Mouse (Mus musculus) MEL (cell line): ENCODE data around the gene Ncor1.

ENCODE experiments used
- CHD1 ChIP-seq: IDR thresholded peaks from 2 replicates; pipeline ENCODE4 v1.6.1; 2012; ENCODE audit warnings: low read depth, mild to moderate bottlenecking, inconsistent platforms, low read length, improper control_type of control experiment
- CTCF ChIP-seq, 3 experiments: IDR thresholded peaks in 2 of 3; conservative IDR thresholded peaks in 1 of 3; 2 replicates each; pipeline ENCODE4 v1.5.1; 2011 to 2012; ENCODE audit warnings: low read length in 3 of 3, low read depth in 2 of 3, mild to moderate bottlenecking in 2 of 3, improper control_type of control experiment in 1 of 3, inconsistent platforms in 1 of 3, mixed read lengths in 1 of 3, moderate library complexity in 1 of 3; ENCODE audit not compliant: control insufficient read depth in 1 of 3, insufficient read depth in 1 of 3, poor library complexity in 1 of 3, severe bottlenecking in 1 of 3
- E2F4 ChIP-seq: IDR thresholded peaks from 2 replicates; pipeline ENCODE4 v1.6.1; 2011; ENCODE audit warnings: low read depth, low read length, improper control_type of control experiment, borderline replicate concordance
- EP300 ChIP-seq, 2 experiments: IDR thresholded peaks; 2 replicates each; pipeline ENCODE4 v1.6.1; 2011; ENCODE audit warnings: improper control_type of control experiment in 2 of 2, low read length in 2 of 2, low read depth in 1 of 2, mild to moderate bottlenecking in 1 of 2
- JUND ChIP-seq: IDR thresholded peaks from 2 replicates; pipeline ENCODE4 v1.6.1; 2011; ENCODE audit warnings: low read depth, mild to moderate bottlenecking, improper control_type of control experiment, low read length
- SMC3 ChIP-seq: IDR thresholded peaks from 2 replicates; pipeline ENCODE4 v1.6.1; 2011; ENCODE audit warnings: low read depth, low read length, improper control_type of control experiment
- TAL1 ChIP-seq: IDR thresholded peaks from 2 replicates; pipeline ENCODE4 v1.6.1; 2012; ENCODE audit warnings: mild to moderate bottlenecking, inconsistent platforms, low read length, moderate library complexity, mixed read lengths
- USF1 ChIP-seq: IDR thresholded peaks from 2 replicates; pipeline ENCODE4 v1.6.1; 2014; ENCODE audit warnings: low read depth, mild to moderate bottlenecking, inconsistent platforms, low read length, improper control_type of control experiment, moderate library complexity

GRCm38 (mm10) chr11:62486949-62487348 lies 28.6 kb upstream of the Ncor1 start:
- no peak for TF ChIP-seq CTCF (IDR thresholded peaks at IDR 0.05 in 2 of 3, conservative IDR thresholded peaks at IDR 0.05 in 1 of 3; ENCODE audit: control insufficient read depth in 1 of 3, insufficient read depth in 1 of 3, low read depth in 2 of 3, low read length in 3 of 3, poor library complexity in 1 of 3, severe bottlenecking in 1 of 3)
- TF ChIP-seq SMC3, result no peak
- no peak for TF ChIP-seq TAL1
- no peak for TF ChIP-seq E2F4
- TF ChIP-seq CHD1, result no peak
- peak in 1 of 2 experiments; percentile 45; a peak in 2 of 4 replicates for TF ChIP-seq EP300 (IDR thresholded peaks at IDR 0.05; ENCODE audit: low read depth in 1 of 2, low read length in 2 of 2)
- TF ChIP-seq JUND, result no peak
- TF ChIP-seq USF1, result no peak
